Mouse (Mus musculus): ENCODE results near the gene Pde11a.

Gene Pde11a

DNA sequence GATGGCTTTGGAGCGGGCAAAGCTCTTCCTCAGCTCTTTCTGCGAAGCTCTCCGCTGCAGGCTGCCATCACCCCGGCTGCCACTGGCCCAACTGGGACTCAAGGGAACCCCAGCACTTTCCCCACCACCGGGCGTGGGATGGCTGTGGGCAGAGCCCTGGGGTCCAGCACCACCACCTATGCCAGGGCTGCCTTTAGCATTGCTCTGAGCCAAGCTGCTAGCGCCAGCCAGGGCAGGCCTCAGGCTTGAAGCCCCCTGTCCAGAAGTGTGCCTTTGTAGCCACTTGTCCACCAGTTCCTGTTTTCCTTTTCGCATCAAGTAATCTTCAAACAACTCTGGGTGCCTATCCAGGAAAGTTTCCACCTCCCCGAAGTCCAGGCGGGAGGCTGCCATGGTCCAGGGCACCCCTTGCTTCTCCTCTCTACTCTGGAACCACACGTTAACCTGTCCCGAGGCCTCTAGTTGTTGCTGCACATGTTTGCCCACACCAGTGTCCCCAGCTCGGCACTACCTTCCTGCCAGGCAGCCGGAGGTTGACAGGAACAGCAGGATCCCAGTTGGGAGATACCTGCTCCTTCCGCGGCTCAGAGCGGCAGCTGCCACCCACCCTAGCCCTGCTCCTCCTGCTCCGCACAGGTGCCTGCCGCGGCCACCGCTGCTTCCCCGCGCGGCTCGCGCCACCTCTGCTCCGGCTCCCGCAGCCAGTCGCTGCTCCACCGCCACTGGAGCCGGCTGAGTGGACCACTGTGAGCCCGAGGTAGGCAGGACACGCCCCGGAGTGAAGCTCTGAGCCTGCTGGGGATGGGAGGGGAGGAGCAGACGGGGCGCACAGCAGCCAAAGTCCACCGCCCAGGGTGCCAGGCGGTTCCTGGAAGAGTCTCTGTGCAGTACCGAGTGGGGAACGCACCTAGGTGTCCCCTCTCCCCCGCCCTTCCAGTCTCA, at the start of gene Pde11a:
TSS of gene Pde11a (minus strand) at position 560 of the 942 bp plus-strand sequence.
- DNase-seq (ENCODE audit: low spot score) = peak; percentile 23

- no peak for DNase-seq (ENCODE audit: low spot score)
Measured at GRCm38 (mm10) chr2:76386531-76386930, 48.0 kb upstream of the Pde11a start.

GRCm38 (mm10) chr2:76378646-76379045, 40.1 kb upstream of the Pde11a start:
- DNase-seq (ENCODE audit: low spot score) = no peak

GRCm38 (mm10) chr2:76374544-76375206, 36.1 kb upstream of the Pde11a start:
- DNase-seq (ENCODE audit: low spot score) = no peak

- no peak for DNase-seq (ENCODE audit: low spot score)
Measured at GRCm38 (mm10) chr2:76372244-76372643, 33.7 kb upstream of the Pde11a start.

- no peak for DNase-seq (ENCODE audit: low spot score)
Measured at GRCm38 (mm10) chr2:76370656-76370922, 32.0 kb upstream of the Pde11a start.

GRCm38 (mm10) chr2:76369821-76370655, 31.5 kb upstream of the Pde11a start, which contains the start of gene Rbm45:
Gene Rbm45, plus strand, starts transcription at chr2:76369984.
- peak; percentile 67 for DNase-seq (ENCODE audit: low spot score)

DNA sequence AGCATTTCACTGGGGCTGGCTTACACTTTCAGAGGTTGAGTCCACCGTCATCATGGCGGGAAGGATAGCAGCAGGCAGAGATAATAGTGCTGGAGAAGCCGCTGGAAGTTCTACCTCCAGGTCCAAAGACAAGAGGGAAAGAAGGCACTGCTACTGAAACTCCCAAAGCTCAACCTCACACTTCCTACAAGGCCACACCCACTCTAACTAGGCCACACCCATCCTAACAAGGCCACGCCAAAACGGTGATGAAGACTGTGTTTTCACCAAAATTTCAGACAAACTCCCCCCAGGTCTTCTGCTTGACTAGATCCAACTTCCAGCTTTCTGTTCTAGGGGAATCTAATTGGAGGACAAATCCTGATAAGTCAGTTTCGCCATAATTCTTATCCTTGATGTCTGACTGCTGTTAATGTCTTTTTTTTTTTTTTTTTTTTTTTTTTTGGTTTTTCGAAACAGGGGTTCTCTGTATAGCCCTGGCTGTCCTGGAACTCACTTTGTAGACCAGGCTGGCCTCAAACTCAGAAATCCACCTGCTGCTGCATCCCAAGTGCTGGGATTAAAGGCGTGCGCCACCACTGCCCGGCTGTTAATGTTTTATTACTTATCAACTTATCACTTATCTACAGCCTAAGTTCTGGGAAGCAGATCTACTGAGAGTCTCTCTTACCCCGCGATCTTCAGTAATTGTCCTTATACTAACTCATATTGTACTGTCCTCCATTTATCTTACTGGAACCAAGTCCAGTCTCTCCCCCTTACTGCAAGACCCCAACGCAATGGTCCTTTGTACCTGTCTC, 30.5 kb upstream of the Pde11a start:
- no peak for DNase-seq (ENCODE audit: low spot score)

GRCm38 (mm10) chr2:76367188-76367922, 28.8 kb upstream of the Pde11a start:
- DNase-seq (ENCODE audit: low spot score) = no peak

- no peak for DNase-seq (ENCODE audit: low spot score)
Measured at GRCm38 (mm10) chr2:76365811-76366210, 27.2 kb upstream of the Pde11a start.

DNA sequence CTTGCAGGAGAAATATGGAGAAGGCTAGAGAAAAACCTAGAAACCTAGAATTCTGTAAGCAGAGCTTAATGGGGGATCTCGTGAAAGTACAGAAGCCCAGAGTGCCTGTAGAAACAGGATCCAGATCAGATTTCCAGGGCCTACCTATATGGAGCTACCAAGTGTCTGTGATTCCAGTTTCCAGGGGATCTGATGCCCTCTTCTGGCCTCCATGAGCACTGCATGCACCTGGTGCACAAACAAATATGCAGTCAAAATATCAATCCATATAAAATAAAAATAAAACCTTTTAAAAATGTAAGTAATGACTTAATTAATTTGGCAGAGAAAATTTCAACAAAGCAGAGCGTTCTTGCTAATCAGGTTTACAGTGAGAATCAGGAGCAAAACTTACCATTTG, 23.5 kb upstream of the Pde11a start:
- no peak for DNase-seq (ENCODE audit: low spot score)

DNA sequence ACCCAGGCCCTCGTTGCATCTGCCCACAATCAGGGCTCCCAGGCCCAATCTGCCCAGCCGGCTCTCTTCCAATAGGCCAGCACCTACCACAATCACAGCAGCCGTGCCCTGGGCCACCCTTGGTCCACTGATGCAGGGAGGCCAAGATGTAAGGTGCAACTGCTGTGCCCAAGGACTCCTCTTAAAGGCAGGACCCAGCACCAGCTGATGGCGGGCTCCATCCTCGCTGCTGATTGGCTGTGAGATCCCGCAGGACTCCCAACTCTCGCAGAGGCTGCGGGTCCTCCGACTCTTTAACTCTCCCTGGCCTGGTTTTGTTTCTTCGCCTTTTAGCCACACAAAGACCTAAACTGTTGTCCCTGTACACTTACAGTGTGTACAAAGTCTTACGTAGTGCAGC, 21.7 kb upstream of the Pde11a start, which contains the start of gene Cyct:
TSS of gene Cyct (minus strand) at position 225 of the 400 bp plus-strand sequence.
- DNase-seq (ENCODE audit: low spot score) = no peak

- DNase-seq (ENCODE audit: low spot score) = no peak
Measured at GRCm38 (mm10) chr2:76347839-76348238, 9.3 kb upstream of the Pde11a start.

DNA sequence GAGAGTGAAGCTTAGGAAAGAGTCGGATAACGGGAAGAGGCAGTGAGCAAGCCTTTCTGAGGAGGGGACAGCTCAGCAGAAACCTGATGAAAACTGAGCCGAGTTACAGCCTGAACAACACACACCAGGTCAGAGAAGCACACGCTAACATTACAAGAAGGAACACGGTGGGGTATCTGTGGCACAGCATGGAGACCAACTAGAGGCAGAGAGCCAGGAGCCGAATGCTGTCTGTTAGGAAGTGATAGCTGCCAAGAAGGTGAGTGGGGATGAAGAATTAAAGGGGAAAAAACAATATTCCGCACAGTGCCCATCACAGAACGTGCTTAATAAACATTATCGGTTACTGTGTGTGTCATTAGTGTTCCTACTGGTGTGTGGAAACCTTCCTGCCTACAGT, 3.6 kb upstream of the Pde11a start:
- DNase-seq (ENCODE audit: low spot score) = no peak

- DNase-seq (ENCODE audit: low spot score) = no peak
Measured at GRCm38 (mm10) chr2:76334596-76334995, 4.0 kb downstream of the Pde11a start.

- no peak for DNase-seq (ENCODE audit: low spot score)
Measured at GRCm38 (mm10) chr2:76332161-76332805, 6.3 kb downstream of the Pde11a start.

DNA sequence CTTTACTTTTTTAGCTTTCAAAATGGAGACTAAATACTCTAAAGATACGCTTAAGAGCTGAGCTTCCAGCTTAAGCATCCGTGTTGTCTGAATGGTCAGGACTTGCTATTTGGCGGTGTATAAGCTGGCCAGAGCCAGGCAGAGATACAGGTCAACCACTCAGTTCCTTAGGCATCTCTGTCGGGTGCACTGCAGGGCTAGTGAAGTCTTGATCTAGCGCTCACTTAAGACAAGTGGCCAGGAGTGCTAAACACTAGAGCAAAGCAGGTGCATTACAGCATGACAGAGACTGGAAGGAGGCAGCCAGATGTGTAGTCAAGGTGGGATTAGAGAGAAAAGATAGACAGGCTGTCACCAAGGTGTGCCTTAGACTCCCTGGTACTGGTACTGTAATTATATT, 8.5 kb downstream of the Pde11a start:
- DNase-seq (ENCODE audit: low spot score) = no peak

DNA sequence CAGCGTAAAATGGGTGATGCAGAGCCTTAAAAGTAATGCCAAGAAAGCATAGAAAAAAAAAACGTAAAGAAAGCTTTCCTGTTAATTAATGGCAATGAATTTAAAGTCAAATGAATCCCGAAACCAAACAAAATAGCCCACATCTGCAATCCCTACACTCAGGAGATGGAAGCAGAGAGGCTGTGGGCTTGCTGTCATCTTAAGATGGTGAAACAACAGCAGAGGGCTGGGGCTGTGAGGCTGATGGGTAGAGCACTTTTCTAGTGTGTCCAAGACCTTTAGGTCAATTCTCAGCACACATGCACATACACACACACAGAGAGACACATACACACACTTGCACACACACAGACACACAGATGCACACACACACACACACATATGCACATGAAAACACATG, 12.4 kb downstream of the Pde11a start:
- DNase-seq (ENCODE audit: low spot score) = no peak

DNA sequence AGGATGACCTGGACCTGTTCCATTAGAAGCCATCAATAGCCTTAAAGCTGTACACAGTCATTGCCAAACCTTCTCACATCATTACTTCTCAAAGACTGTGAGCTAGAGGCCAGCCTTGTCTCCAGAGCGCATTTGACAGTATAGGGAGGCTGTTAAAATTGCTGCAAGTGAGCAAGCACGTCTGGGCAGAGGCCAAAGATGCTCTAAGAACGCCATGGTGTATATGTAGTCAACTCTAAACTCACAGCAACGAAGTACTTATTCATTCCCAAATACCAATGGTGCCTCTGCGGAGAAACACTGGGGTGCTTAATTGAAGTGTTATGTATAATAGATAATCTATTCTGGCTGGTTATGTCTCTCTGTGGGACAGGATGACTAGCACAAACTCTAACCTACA, 14.1 kb downstream of the Pde11a start:
- no peak for DNase-seq (ENCODE audit: low spot score)

- DNase-seq (ENCODE audit: low spot score) = no peak
Measured at GRCm38 (mm10) chr2:76323185-76323875, 15.2 kb downstream of the Pde11a start.

All from ovary, adult 18-20 months (tissue).